Mouse (Mus musculus): ENCODE measurements around the gene Tnfsfm13. TPM values are rescaled to one million over a fixed set of nuclear protein-coding genes. Genes with fewer than 3 reads are reported as not detected.
"Not testable (repeated sequence)": the region's sequence is repeated elsewhere in the genome, so short reads cannot be mapped to it uniquely, and the experiment has no call there.

The Tnfsfm13 gene
- polyA plus RNA-seq, 1 experiment from 2014 or later: 1.5 TPM

- Histone ChIP-seq H3K36me3 (ENCODE audit: control insufficient read depth, insufficient read depth, low read length) (no peaks in the 10 kb centered on the region), H3K27me3 (ENCODE audit: control insufficient read depth, insufficient read depth, low read length) (no peaks in the 10 kb centered on the region), H3K4me3 (ENCODE audit: low read depth, low read length) (no peak overlapping the region), H3K27ac (ENCODE audit: low read depth, low read length) (no peak overlapping the region), H3K9me3 (ENCODE audit: control insufficient read depth, low read length) (no peaks in the 10 kb centered on the region), H3K4me2 (ENCODE audit: low read depth) (no peak overlapping the region), H3K9ac (ENCODE audit: low read length) (no peak overlapping the region), H3K4me1 (ENCODE audit: control insufficient read depth, insufficient read depth, low read length) (no peaks in the 10 kb centered on the region)
- DNase-seq (ENCODE audit: low spot score): no peak
- ATAC-seq (ENCODE audit: insufficient read depth, low FRiP score, low TSS enrichment): no peak
- 89% methylated on average over 4 of the region's 4 CpGs for WGBS
Measured at GRCm38 (mm10) chr11:69707873-69708381, 12.0 kb upstream of the Tnfsfm13 start.

DNA sequence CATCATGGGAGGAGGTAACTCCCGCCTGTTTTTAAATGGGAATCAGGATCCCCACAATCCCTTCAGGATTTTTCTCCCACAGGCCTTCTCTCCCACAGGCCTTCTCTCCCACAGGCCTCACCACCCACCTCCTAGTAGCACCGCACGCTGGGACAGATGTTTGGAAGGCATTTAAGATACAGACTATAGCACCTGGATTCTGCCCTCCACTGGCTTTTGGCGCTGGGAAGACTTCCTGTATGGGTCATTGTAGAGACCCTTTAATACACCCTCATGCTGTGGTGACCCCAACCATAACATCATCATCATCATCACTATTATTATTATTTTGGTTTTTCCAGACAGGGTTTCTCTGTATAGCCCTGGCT lies 11.6 kb upstream of the Tnfsfm13 start:
- H3K27ac ChIP-seq (ENCODE audit: low read depth, low read length): no peak overlapping the region
- 83% methylated on average over 4 of the region's 4 CpGs for WGBS
- H3K4me2 ChIP-seq (ENCODE audit: low read depth): no peak overlapping the region
- no peaks in the 10 kb centered on the region for H3K9me3 ChIP-seq (ENCODE audit: control insufficient read depth, low read length)
- H3K27me3 ChIP-seq (ENCODE audit: control insufficient read depth, insufficient read depth, low read length): no peaks in the 10 kb centered on the region
- H3K36me3 ChIP-seq (ENCODE audit: control insufficient read depth, insufficient read depth, low read length): no peaks in the 10 kb centered on the region
- no peak overlapping the region for H3K9ac ChIP-seq (ENCODE audit: low read length)
- no peak overlapping the region for H3K4me3 ChIP-seq (ENCODE audit: low read depth, low read length)
- no peaks in the 10 kb centered on the region for H3K4me1 ChIP-seq (ENCODE audit: control insufficient read depth, insufficient read depth, low read length)
- DNase-seq (ENCODE audit: low spot score) (no peak), ATAC-seq (ENCODE audit: insufficient read depth, low FRiP score, low TSS enrichment) (no peak)

DNA sequence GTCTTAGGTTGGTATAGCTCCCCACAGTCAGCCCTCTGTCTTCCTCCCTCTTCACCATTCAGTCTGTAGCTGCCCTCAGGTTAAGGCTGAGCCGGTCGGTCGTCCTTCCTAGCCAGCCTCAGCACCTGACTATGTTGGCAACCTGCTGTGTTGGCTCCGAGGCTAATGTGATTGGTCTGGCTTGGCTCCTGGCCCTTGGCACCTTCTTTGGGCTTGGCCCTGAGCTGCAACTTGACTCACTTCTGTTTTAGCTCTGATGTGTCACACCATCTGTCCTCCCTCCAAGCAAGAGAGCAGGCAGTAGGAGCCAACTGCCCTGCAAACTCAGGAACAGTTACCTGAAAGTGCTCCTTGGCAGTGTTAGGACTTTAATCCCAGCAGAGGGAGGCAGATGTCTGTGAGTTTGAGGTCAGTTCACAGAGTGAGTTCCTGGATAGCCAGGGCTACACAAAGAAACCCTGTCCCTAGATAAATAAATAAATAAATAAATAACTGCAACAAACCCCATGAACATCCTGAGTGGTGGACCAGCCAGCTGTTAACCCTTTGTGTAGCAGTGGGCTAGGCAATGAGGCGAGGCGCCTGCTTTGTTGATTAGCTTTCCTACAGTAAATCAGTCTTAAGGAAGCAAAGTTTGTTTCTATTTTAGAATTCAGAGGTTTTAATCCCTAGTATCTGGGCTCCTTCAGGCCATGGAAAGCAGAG lies 11.0 kb upstream of the Tnfsfm13 start:
- WGBS: 43% methylated on average over 6 of the region's 6 CpGs
- DNase-seq (ENCODE audit: low spot score) (no peak), ATAC-seq (ENCODE audit: insufficient read depth, low FRiP score, low TSS enrichment) (no peak)
- Histone ChIP-seq H3K4me2 (ENCODE audit: low read depth) (no peak overlapping the region), H3K27me3 (ENCODE audit: control insufficient read depth, insufficient read depth, low read length) (no peaks in the 10 kb centered on the region), H3K4me1 (ENCODE audit: control insufficient read depth, insufficient read depth, low read length) (no peaks in the 10 kb centered on the region), H3K9ac (ENCODE audit: low read length) (no peak overlapping the region), H3K9me3 (ENCODE audit: control insufficient read depth, low read length) (no peaks in the 10 kb centered on the region), H3K4me3 (ENCODE audit: low read depth, low read length) (no peak overlapping the region), H3K27ac (ENCODE audit: low read depth, low read length) (no peak overlapping the region), H3K36me3 (ENCODE audit: control insufficient read depth, insufficient read depth, low read length) (no peaks in the 10 kb centered on the region)

- no peak overlapping the region for H3K9ac ChIP-seq (ENCODE audit: low read length)
- no peaks in the 10 kb centered on the region for H3K36me3 ChIP-seq (ENCODE audit: control insufficient read depth, insufficient read depth, low read length)
- no peaks in the 10 kb centered on the region for H3K4me1 ChIP-seq (ENCODE audit: control insufficient read depth, insufficient read depth, low read length)
- ATAC-seq (ENCODE audit: insufficient read depth, low FRiP score, low TSS enrichment) (no peak), DNase-seq (ENCODE audit: low spot score) (no peak)
- 67% methylated on average over 2 of the region's 2 CpGs for WGBS
- H3K9me3 ChIP-seq (ENCODE audit: control insufficient read depth, low read length): no peaks in the 10 kb centered on the region
- no peak overlapping the region for H3K4me3 ChIP-seq (ENCODE audit: low read depth, low read length)
- H3K27me3 ChIP-seq (ENCODE audit: control insufficient read depth, insufficient read depth, low read length): no peaks in the 10 kb centered on the region
- H3K27ac ChIP-seq (ENCODE audit: low read depth, low read length): no peak overlapping the region
- no peak overlapping the region for H3K4me2 ChIP-seq (ENCODE audit: low read depth)
Measured at GRCm38 (mm10) chr11:69704613-69705010, 8.7 kb upstream of the Tnfsfm13 start.

- Histone ChIP-seq H3K9me3 (ENCODE audit: control insufficient read depth, low read length) (no peaks in the 10 kb centered on the region), H3K9ac (ENCODE audit: low read length) (no peak overlapping the region), H3K27ac (ENCODE audit: low read depth, low read length) (no peak overlapping the region), H3K4me2 (ENCODE audit: low read depth) (no peak overlapping the region), H3K4me3 (ENCODE audit: low read depth, low read length) (no peak overlapping the region), H3K4me1 (ENCODE audit: control insufficient read depth, insufficient read depth, low read length) (no peaks in the 10 kb centered on the region), H3K36me3 (ENCODE audit: control insufficient read depth, insufficient read depth, low read length) (no peaks in the 10 kb centered on the region), H3K27me3 (ENCODE audit: control insufficient read depth, insufficient read depth, low read length) (no peaks in the 10 kb centered on the region)
- ATAC-seq (ENCODE audit: insufficient read depth, low FRiP score, low TSS enrichment) (no peak), DNase-seq (ENCODE audit: low spot score) (no peak)
- 72% methylated on average over 8 of the region's 8 CpGs for WGBS
Measured at GRCm38 (mm10) chr11:69703814-69704612, 8.1 kb upstream of the Tnfsfm13 start.

DNA sequence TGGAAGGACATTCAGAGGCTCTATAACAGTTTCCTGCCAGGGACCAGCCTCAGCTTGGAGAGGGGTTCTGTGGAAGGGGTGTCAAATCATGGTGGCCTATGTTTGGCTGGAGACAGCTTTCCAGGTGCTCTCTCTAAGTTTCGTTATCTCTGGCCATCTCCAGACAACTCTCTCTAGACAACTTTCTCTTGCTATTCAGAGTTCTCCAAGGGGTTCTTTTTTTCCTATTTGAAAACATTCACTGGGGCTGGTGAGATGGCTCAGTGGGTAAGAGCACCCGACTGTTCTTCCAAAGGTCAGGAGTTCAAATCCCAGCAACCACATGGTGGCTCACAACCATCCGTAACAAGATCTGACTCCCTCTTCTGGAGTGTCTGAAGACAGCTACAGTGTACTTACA lies 7.5 kb upstream of the Tnfsfm13 start:
- H3K9ac ChIP-seq (ENCODE audit: low read length); ATAC-seq (ENCODE audit: insufficient read depth, low FRiP score, low TSS enrichment); H3K4me2 ChIP-seq (ENCODE audit: low read depth); H3K27ac ChIP-seq (ENCODE audit: low read depth, low read length); H3K9me3 ChIP-seq (ENCODE audit: control insufficient read depth, low read length); H3K4me1 ChIP-seq (ENCODE audit: control insufficient read depth, insufficient read depth, low read length); DNase-seq (ENCODE audit: low spot score); H3K27me3 ChIP-seq (ENCODE audit: control insufficient read depth, insufficient read depth, low read length); H3K36me3 ChIP-seq (ENCODE audit: control insufficient read depth, insufficient read depth, low read length); H3K4me3 ChIP-seq (ENCODE audit: low read depth, low read length): not testable (repeated sequence)
- WGBS: 70% methylated on average over 2 of the region's 3 CpGs

- not testable (repeated sequence) for H3K27ac ChIP-seq (ENCODE audit: low read depth, low read length); H3K4me2 ChIP-seq (ENCODE audit: low read depth); H3K9ac ChIP-seq (ENCODE audit: low read length); H3K4me1 ChIP-seq (ENCODE audit: control insufficient read depth, insufficient read depth, low read length); H3K4me3 ChIP-seq (ENCODE audit: low read depth, low read length); H3K9me3 ChIP-seq (ENCODE audit: control insufficient read depth, low read length); ATAC-seq (ENCODE audit: insufficient read depth, low FRiP score, low TSS enrichment); DNase-seq (ENCODE audit: low spot score); H3K36me3 ChIP-seq (ENCODE audit: control insufficient read depth, insufficient read depth, low read length); H3K27me3 ChIP-seq (ENCODE audit: control insufficient read depth, insufficient read depth, low read length)
- WGBS: 94% methylated on average over 10 of the region's 10 CpGs
Measured at GRCm38 (mm10) chr11:69702886-69703285, 7.0 kb upstream of the Tnfsfm13 start.

GRCm38 (mm10) chr11:69699595-69699994 lies 3.7 kb upstream of the Tnfsfm13 start:
- DNase-seq (ENCODE audit: low spot score): no peak
- H3K9me3 ChIP-seq (ENCODE audit: control insufficient read depth, low read length): no peaks in the 10 kb centered on the region
- WGBS: 54% methylated on average over 1 of the region's 1 CpGs

More at GRCm38 (mm10) chr11:69699595-69699994, 3.7 kb upstream of the Tnfsfm13 start:
- Histone ChIP-seq H3K4me3 (ENCODE audit: low read depth, low read length) (no peak overlapping the region), H3K9ac (ENCODE audit: low read length) (no peak overlapping the region), H3K36me3 (ENCODE audit: control insufficient read depth, insufficient read depth, low read length) (no peaks in the 10 kb centered on the region), H3K27me3 (ENCODE audit: control insufficient read depth, insufficient read depth, low read length) (0 out of 2 replicates have a peak, but pooled peaks cover 3% of the 10 kb centered on the region), H3K4me2 (ENCODE audit: low read depth) (no peak overlapping the region), H3K27ac (ENCODE audit: low read depth, low read length) (no peak overlapping the region), H3K4me1 (ENCODE audit: control insufficient read depth, insufficient read depth, low read length) (peaks cover 9% of the 10 kb centered on the region; the same call in 1 of the 2 replicates)
- no peak for ATAC-seq (ENCODE audit: insufficient read depth, low FRiP score, low TSS enrichment)

Data from neural tube, embryonic 11.5 days (tissue).